Mouse (Mus musculus) cerebellum, adult 11 months (tissue): ENCODE measurements around the gene Gm9736.
A peak's percentile ranks its signal among the peaks of the same experiment; 100 is the strongest.
"Not testable (repeated sequence)": the region's sequence is repeated elsewhere in the genome, so short reads cannot be mapped to it uniquely, and the experiment has no call there.

Source experiments
- DNase-seq: peaks from one replicate; pipeline ENCODE4 v3.0.0; 2022

Gm9736 gene

GRCm38 (mm10) chr10:77751254-77751653, at the start of gene Gm9736:
Gm9736 (minus strand) TSS chr10:77751354.
- DNase-seq: not testable (repeated sequence)

DNA sequence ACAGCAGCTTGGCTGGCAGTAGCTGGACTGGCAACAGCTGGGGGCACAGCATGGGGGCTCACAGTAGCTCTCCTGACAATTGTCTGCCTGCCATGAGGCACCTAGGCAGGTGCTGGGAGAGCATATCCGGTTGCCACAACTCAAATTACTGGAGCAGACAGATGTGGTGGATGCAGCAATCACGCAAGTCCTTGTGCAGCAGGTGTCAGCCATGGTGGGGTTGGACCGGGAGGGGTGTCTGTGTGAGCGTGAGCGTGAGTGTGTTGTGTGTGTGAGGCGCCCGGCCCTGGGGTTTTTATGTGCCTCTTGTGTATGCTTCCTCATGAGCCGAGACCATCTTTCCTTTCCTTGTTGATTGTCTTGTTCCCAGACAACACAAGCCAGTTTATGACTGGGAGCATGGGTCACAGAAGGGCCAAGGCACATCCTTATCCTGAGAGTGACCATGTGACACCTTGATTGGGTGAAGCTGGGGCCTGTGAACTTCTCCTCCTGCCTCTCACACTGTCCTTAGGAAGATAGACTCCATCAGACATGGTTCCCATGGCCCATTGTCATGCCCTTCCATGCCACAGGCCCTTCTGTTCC, 47.9 kb upstream of the Gm9736 start, which contains the start of gene Gm19668:
Gene Gm19668 (minus strand): TSS at position 213 of the 588 bp plus-strand sequence.
- DNase-seq: no peak

DNA sequence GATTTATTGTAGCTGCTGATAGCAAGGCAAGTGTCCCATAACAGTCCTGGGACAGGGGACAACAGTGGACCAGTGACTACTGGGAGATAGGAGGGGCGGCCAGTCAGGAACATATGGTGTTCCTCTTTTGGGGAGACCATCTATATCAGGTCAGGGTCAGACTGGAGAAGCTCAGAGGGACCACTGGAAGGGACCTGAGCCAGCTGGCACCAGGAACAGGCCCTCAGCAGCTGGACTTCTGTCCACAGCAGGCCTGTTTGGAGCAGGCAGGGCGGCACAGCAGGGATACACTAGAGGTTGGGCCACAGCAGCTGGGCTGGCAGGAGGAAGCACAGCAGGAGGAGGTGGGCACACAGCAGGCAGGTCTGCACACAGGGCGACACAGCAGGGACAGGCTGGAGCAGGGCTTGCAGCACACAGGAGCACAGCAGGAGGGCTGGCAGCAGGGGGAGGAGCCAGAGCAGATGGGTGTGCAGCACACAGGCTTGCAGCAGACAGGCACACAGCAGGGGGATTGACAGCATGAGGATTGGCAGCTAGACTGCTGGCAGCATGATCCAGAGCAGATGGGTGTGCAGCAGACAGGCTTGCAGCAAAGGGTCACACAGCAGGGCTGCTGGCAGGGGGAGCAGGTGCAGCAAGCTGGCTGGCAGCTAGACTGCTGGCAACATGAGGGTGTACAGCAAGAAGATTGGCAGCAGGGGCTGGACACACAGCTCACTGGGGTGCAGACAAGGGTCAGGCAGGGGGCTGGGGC, 47.2 kb upstream of the Gm9736 start:
- peak; percentile 9 for DNase-seq

- DNase-seq: no peak
Measured at GRCm38 (mm10) chr10:77797677-77798076, 46.5 kb upstream of the Gm9736 start.

- no peak for DNase-seq
Measured at GRCm38 (mm10) chr10:77794976-77795375, 43.8 kb upstream of the Gm9736 start, which contains the start of gene Gm9639. Gm9639 (minus strand) TSS chr10:77795076.

GRCm38 (mm10) chr10:77788621-77789020, 37.5 kb upstream of the Gm9736 start:
- no peak for DNase-seq

GRCm38 (mm10) chr10:77787876-77788275, 36.7 kb upstream of the Gm9736 start, which contains the start of gene Gm7137:
Gm7137 (minus strand) TSS chr10:77788200.
- DNase-seq: not testable (repeated sequence)

GRCm38 (mm10) chr10:77783396-77783795, 32.2 kb upstream of the Gm9736 start:
- DNase-seq: not testable (repeated sequence)

DNA sequence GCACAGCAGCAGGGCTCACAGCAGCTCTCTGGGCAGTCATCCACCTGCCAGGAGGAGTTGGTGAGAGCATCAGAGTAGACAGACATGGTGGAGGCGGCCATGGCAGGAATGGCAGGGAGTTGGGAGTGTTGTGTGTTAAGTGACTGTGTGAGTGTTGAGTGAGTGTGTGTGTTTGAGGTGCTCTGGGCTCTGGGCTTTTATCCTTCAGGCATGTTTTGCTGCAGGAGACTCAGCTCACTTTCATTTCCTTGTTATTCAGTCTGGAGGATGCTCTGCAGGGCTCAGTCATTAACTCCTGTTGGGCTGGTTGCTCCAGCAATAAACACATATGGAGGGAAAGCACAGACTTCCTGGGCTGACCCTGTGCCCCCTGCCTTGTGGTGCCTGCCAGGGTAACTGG, 31.3 kb upstream of the Gm9736 start, which contains the start of gene Gm3250:
Gene Gm3250 (minus strand): TSS at position 101 of the 400 bp plus-strand sequence.
- not testable (repeated sequence) for DNase-seq

DNA sequence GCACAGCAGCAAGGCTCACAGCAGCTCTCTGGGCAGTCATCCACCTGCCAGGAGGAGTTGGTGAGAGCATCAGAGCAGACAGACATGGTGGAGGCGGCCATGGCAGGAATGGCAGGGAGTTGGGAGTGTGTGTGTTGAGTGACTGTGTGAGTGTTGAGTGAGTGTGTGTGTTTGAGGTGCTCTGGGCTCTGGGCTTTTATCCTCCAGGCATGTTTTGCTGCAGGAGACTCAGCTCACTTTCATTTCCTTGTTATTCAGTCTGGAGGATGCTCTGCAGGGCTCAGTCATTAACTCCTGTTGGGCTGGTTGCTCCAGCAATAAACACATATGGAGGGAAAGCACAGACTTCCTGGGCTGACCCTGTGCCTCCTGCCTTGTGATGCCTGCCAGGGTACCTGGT, 25.7 kb upstream of the Gm9736 start, which contains the start of gene Gm7138:
Gene Gm7138 (minus strand): TSS at position 101 of the 400 bp plus-strand sequence.
- not testable (repeated sequence) for DNase-seq

DNA sequence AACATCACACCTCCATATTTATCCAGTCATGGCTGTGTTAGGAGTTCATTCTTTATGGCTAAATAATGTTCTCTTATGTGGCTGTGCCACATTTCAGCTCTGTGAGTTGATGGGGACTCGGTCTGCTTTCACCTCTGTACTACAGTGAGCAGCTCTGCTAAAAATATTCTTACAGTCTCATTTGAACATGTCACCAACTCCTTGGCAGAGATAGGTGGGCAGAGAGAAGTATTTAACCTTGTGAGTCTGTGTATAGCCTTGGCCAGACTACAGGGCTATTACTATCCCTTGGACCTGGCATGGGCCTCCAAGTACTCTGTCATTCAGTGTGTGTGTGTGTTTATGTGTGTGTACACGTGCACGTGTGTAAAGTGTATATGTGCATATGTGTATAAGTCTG, 21.0 kb upstream of the Gm9736 start:
- not testable (repeated sequence) for DNase-seq

DNA sequence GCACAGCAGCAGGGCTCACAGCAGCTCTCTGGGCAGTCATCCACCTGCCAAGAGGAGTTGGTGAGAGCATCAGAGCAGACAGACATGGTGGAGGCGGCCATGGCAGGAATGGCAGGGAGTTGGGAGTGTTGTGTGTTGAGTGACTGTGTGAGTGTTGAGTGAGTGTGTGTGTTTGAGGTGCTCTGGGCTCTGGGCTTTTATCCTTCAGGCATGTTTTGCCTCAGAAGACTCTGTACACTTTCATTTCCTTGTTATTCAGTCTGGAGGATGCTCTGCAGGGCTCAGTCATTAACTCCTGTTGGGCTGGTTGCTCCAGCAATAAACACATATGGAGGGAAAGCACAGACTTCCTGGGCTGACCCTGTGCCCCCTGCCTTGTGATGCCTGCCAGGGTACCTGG, 20.1 kb upstream of the Gm9736 start, which contains the start of gene Gm3238:
Gene Gm3238 (minus strand): TSS at position 101 of the 400 bp plus-strand sequence.
- not testable (repeated sequence) for DNase-seq

DNA sequence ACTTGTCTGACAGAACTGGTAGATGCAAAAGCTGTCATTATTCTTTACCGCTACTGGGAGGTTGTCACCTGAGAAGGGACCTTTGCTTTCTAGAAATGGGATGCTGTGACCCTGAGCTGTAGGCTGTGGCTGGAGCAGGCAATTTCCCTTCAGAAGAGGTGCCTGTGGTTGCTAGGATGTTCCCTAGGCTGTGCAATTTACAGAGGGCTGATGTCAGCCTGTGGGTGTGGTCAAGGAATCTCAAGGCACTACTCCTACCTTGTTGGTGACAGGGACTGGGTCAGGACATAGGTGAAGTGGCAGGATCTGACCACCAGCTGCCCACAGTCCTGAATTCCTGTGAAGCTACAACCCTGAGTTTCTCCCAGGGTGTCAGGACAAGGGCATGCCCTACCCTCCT, 18.6 kb upstream of the Gm9736 start:
- DNase-seq: no peak

GRCm38 (mm10) chr10:77759582-77759981, 8.4 kb upstream of the Gm9736 start, which contains the start of gene Gm3233:
Gm3233 (minus strand) TSS chr10:77759682.
- DNase-seq: not testable (repeated sequence)

- DNase-seq: no peak
Measured at GRCm38 (mm10) chr10:77753448-77753847, 2.3 kb upstream of the Gm9736 start.

GRCm38 (mm10) chr10:77752312-77752711, 1.2 kb upstream of the Gm9736 start:
- not testable (repeated sequence) for DNase-seq

GRCm38 (mm10) chr10:77750686-77751085, 468 bp downstream of the Gm9736 start:
- DNase-seq: peak; percentile 12

DNA sequence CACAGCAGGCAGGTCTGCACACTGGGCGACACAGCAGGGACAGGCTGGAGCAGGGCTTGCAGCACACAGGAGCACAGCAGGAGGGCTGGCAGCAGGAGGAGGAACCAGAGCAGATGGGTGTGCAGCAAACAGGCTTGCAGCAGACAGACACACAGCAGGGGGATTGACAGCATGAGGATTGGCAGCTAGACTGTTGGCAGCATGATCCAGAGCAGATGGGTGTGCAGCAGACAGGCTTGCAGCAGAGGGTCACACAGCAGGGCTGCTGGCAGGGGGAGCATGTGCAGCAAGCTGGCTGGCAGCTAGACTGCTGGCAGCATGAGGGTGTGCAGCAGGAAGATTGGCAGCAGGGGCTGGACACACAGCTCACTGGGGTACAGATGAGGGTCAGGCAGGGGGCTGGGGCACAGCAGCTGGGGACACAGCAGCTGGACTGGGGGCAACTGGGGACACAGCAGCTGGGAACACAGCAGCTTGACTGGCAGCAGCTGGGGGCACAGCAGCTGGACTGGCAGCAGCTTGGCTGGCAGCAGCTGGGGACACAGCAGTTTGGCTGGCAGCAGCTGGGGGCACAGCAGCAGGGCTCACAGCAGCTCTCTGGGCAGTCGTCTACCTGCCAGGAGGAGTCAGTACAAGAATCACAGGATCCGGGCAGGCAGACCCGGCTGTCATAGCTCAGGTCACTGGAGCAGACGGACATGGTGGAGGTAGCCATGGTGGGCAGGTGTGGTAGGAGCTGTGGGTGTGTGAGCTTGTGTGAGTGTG, 9.0 kb downstream of the Gm9736 start, which contains the start of gene Gm18596:
Gene Gm18596 (minus strand): TSS at position 715 of the 765 bp plus-strand sequence.
- not testable (repeated sequence) for DNase-seq

DNA sequence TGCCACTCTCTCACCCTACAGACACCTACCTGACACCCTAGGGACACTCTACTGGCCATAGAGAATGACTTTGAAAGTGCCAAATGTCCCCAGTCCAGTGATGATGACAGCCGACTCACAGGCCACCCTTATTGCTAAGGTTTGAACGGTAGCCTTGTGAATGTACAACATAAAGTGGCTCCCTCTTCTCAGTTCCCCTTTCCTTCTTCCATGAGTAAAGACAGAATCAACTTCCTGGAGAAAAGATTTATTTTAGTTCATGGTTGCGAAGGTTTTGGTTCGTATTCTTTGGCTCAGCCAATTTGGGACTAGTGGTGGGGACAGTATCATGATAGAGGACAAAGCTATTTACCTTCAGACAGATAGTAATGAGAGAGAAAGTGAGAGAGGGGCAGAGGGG, 12.2 kb downstream of the Gm9736 start:
- DNase-seq: no peak

DNA sequence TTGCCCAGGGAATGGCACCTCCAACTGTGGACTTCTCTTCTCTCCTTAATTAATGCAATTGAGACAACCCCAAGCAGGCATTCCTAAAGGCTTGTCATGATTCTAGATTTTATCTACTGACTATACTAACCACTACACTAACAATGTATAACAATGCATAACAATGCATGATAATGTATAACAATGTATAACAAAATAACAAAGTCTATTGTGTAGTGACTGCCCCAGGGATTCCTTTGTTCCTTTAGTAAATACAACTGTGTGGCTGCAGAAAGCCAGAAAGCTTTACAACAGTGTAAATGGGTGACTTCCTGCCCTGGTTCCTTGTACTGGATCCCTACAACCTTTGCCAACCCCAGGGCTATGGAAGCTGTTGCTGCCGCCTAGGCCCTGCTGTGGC, 15.2 kb downstream of the Gm9736 start:
- DNase-seq: no peak

DNA sequence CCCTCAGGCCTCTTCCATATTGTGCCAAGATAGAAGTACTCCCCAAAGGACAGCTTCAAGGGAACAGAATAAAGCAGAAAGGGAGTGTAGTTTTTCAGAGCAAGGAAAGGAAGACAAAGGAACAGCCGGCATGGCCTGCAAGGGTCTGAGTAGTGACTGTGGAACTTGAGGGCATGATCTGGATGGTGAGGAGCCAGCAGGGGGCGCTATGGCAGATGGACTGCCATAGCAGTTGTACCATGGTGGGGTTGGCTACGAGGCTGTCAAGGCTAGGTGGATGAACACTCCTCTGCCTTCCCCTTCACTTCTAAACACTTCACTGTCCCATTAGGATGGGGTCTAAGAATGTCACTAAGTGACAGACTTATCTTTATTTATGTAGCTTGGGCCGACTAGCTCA, 21.9 kb downstream of the Gm9736 start:
- no peak for DNase-seq

DNA sequence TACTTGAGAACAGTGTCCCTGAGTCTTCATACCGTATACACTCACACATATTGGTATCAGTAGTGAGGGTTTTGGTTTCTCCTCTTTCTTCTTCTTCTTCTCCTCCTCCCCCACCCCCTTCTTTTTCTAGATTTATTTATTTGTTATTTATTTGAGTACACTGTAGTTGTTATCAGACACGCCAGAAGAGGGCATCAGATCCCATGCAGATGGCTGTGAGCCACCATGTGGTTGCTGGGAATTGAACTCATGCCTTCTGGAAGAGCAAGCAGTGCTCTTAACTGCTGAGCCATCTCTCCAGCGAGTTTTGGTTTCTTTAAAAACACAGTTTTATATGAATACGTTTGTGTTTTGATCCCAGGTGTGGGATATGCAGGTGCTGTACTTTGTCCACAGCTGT, 22.9 kb downstream of the Gm9736 start:
- no peak for DNase-seq

DNA sequence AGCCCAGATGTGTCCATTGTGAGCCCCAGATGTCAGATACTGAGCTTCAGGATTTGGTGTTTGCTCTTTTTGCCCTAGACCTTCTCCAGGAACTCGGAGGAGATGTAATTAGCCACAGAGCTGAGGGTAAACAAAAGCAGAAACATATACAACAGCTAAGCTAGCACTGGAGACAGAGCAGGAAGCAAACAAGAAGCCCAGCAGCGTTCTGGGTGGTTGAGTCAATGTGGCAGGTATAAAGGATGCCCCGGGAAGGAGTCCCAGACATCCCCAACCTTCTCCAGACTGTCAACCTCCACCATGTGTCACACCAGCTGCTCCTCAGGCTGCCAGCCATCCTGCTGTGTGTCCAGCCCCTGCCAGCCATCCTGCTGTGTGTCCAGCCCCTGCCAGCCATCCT, 25.0 kb downstream of the Gm9736 start, which contains the start of gene Gm10100:
Gene Gm10100 (plus strand): TSS at position 301 of the 400 bp plus-strand sequence.
- DNase-seq: peak; percentile 8
